Mouse (Mus musculus): Measurements from ENCODE around the gene Kcnk4. TPM values are rescaled to one million over a fixed set of nuclear protein-coding genes. Genes with fewer than 3 reads are reported as not detected.

The Kcnk4 gene
- total and polyA plus RNA-seq, 2 experiments, result 0.05 TPM; not detected in 1

DNA sequence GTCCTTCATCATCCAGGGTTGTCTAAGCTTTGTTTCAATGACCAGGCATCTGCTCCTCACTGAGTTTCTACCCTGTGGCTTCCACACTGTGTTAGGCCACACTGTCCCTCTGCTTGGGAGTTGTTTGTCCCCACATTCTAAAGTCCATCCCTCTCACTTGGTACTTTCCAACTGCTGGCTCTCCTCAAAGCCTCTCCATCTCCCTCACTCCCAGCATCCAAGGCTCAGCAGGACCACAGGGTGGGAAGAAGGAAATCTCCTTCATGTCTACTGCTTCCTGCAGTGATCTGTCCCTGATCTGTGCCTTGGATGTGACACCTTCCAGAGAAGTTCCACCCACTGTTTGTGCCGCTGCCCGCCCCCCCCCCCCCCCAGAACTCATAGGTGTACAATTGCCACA lies 3.3 kb downstream of the Kcnk4 start:
- Histone ChIP-seq H3K9ac (ENCODE audit: low read depth, low read length) (no peak overlapping the region), H3K79me2 (ENCODE audit: control insufficient read depth, insufficient read depth, low read length) (no peaks in the 10 kb centered on the region), H3K4me1 (ENCODE audit: control insufficient read depth, insufficient read depth, low read length) (peaks cover 2% of the 10 kb centered on the region), H3K27ac (replicated peaks; ENCODE audit: insufficient read depth, low read depth, low read length) (no peak overlapping the region), H3K27me3 (ENCODE audit: control insufficient read depth, insufficient read depth, low read length) (peaks cover 10% of the 10 kb centered on the region), H3K4me3 (ENCODE audit: insufficient read depth, low read depth, low read length) (no peak overlapping the region), H3K36me3 (ENCODE audit: control insufficient read depth, insufficient read depth, low read length) (no peaks in the 10 kb centered on the region)
- no peak for DNase-seq (ENCODE audit: extremely low read depth, low read depth, low spot score)
- WGBS, result 25% methylated on average over 2 of the region's 2 CpGs
- TF ChIP-seq CTCF (IDR thresholded peaks at IDR 0.05; ENCODE audit: low read depth, low read length) (no peak), POLR2A (IDR thresholded peaks at IDR 0.05; ENCODE audit: extremely low read depth, insufficient read depth, low read length) (no peak)

GRCm38 (mm10) chr19:6928080-6928479 lies 6.2 kb downstream of the Kcnk4 start:
- no peak for DNase-seq (ENCODE audit: extremely low read depth, low read depth, low spot score)
- H3K27me3 ChIP-seq (ENCODE audit: control insufficient read depth, insufficient read depth, low read length), result no peaks in the 10 kb centered on the region
- no peak for TF ChIP-seq POLR2A (IDR thresholded peaks at IDR 0.05; ENCODE audit: extremely low read depth, insufficient read depth, low read length)
- no peak for TF ChIP-seq CTCF (IDR thresholded peaks at IDR 0.05; ENCODE audit: low read depth, low read length)
- no peak overlapping the region for H3K9ac ChIP-seq (ENCODE audit: low read depth, low read length)
- H3K79me2 ChIP-seq (ENCODE audit: control insufficient read depth, insufficient read depth, low read length), result no peaks in the 10 kb centered on the region
- no peak overlapping the region for H3K27ac ChIP-seq (replicated peaks; ENCODE audit: insufficient read depth, low read depth, low read length)
- H3K4me1 ChIP-seq (ENCODE audit: control insufficient read depth, insufficient read depth, low read length), result peaks cover 9% of the 10 kb centered on the region
- H3K4me3 ChIP-seq (ENCODE audit: insufficient read depth, low read depth, low read length), result no peak overlapping the region
- no peaks in the 10 kb centered on the region for H3K36me3 ChIP-seq (ENCODE audit: control insufficient read depth, insufficient read depth, low read length)
- whole genome bisulfite sequencing, result 56% methylated on average over 9 of the region's 9 CpGs

DNA sequence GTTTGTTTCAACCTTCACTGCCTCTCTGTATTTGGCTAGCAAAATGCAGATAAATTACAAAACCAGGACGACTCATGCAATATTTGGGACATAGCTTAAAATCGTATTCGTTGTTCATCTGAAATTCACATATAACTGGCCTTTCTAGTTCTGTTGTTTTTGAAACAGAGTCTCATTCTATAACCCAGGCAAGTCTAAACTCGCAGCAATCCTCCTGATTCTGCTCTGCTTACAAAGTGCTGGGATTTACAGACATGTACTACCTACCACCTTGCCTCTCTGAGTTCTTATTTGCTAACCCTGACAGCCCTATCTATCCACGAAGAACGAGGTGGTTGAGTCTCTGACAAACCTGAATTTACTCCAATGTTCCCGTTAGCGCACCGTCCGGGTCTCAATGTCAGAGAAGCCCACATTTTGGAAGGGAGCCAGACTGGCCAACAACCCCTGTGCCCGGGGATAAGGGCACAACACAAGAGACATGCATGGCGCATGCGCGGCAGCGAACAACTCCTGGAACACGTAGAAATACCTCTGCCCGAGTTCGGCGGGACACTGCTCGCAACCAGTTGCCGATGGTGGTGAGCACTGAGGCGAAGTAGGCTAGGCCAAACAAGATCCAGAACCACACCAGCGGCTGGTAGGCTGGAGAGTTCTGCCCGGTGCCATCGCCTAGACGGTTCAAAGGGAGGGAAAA lies 7.6 kb downstream of the Kcnk4 start:
- H3K27me3 ChIP-seq (ENCODE audit: control insufficient read depth, insufficient read depth, low read length), result no peaks in the 10 kb centered on the region
- no peak overlapping the region for H3K27ac ChIP-seq (replicated peaks; ENCODE audit: insufficient read depth, low read depth, low read length)
- no peaks in the 10 kb centered on the region for H3K36me3 ChIP-seq (ENCODE audit: control insufficient read depth, insufficient read depth, low read length)
- DNase-seq (ENCODE audit: extremely low read depth, low read depth, low spot score), result peak; percentile 63
- no peak overlapping the region for H3K9ac ChIP-seq (ENCODE audit: low read depth, low read length)
- no peak overlapping the region for H3K4me3 ChIP-seq (ENCODE audit: insufficient read depth, low read depth, low read length)
- WGBS, result 37% methylated on average over 26 of the region's 26 CpGs
- no peaks in the 10 kb centered on the region for H3K79me2 ChIP-seq (ENCODE audit: control insufficient read depth, insufficient read depth, low read length)
- TF ChIP-seq POLR2A (IDR thresholded peaks at IDR 0.05; ENCODE audit: extremely low read depth, insufficient read depth, low read length), result no peak
- TF ChIP-seq CTCF (IDR thresholded peaks at IDR 0.05; ENCODE audit: low read depth, low read length), result no peak
- peaks cover 11% of the 10 kb centered on the region; the same call in 1 of the 2 replicates for H3K4me1 ChIP-seq (ENCODE audit: control insufficient read depth, insufficient read depth, low read length)

- TF ChIP-seq POLR2A (IDR thresholded peaks at IDR 0.05; ENCODE audit: extremely low read depth, insufficient read depth, low read length) (no peak), CTCF (IDR thresholded peaks at IDR 0.05; ENCODE audit: low read depth, low read length) (no peak)
- Histone ChIP-seq H3K4me3 (ENCODE audit: insufficient read depth, low read depth, low read length) (no peak overlapping the region), H3K4me1 (ENCODE audit: control insufficient read depth, insufficient read depth, low read length) (peaks cover 11% of the 10 kb centered on the region; the same call in 1 of the 2 replicates), H3K79me2 (ENCODE audit: control insufficient read depth, insufficient read depth, low read length) (no peaks in the 10 kb centered on the region; the same call in 1 of the 2 replicates), H3K27ac (replicated peaks; ENCODE audit: insufficient read depth, low read depth, low read length) (no peak overlapping the region), H3K36me3 (ENCODE audit: control insufficient read depth, insufficient read depth, low read length) (no peaks in the 10 kb centered on the region), H3K9ac (ENCODE audit: low read depth, low read length) (no peak overlapping the region), H3K27me3 (ENCODE audit: control insufficient read depth, insufficient read depth, low read length) (no peaks in the 10 kb centered on the region)
- peak; percentile 48 for DNase-seq (ENCODE audit: extremely low read depth, low read depth, low spot score)
- WGBS, result 25% methylated on average over 38 of the region's 40 CpGs
Observed at GRCm38 (mm10) chr19:6925611-6926329, 8.5 kb downstream of the Kcnk4 start.

DNA sequence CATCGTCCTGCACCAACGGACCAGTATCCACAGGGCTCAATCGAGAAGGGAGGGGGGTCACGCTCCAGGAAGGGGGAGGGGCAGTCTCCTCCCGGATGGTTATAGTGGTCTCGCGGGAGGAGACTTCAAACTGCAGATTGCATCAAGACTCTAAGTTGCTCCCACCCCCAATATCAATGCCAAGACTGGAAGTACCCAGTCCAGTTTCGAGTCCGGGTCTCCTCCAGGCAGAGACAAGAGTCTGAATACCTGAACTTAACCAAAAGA lies 9.1 kb downstream of the Kcnk4 start, which contains the start of gene Catsperz:
TSS of gene Catsperz (minus strand) at position 74 of the 267 bp plus-strand sequence.
- peaks cover 14% of the 10 kb centered on the region; the same call in 1 of the 2 replicates for H3K4me1 ChIP-seq (ENCODE audit: control insufficient read depth, insufficient read depth, low read length)
- no peak for TF ChIP-seq POLR2A (IDR thresholded peaks at IDR 0.05; ENCODE audit: extremely low read depth, insufficient read depth, low read length)
- TF ChIP-seq CTCF (IDR thresholded peaks at IDR 0.05; ENCODE audit: low read depth, low read length), result no peak

More for the DNA sequence above, 9.1 kb downstream of the Kcnk4 start, which contains the start of gene Catsperz:
- no peak within 1 kb of the TSS for H3K4me3 ChIP-seq (ENCODE audit: insufficient read depth, low read depth, low read length)
- WGBS, result 9% methylated on average over 9 of the region's 9 CpGs
- H3K27me3 ChIP-seq (ENCODE audit: control insufficient read depth, insufficient read depth, low read length), result no peaks in the 10 kb centered on the region
- no peak within 1 kb of the TSS; the same call in 1 of the 2 replicates for H3K9ac ChIP-seq (ENCODE audit: low read depth, low read length)
- H3K27ac ChIP-seq (replicated peaks; ENCODE audit: insufficient read depth, low read depth, low read length), result no peak within 1 kb of the TSS
- no peak for DNase-seq (ENCODE audit: extremely low read depth, low read depth, low spot score)
- no peaks in the 10 kb centered on the region for H3K36me3 ChIP-seq (ENCODE audit: control insufficient read depth, insufficient read depth, low read length)
- H3K79me2 ChIP-seq (ENCODE audit: control insufficient read depth, insufficient read depth, low read length), result no peaks in the 10 kb centered on the region; the same call in 1 of the 2 replicates
